Mouse (Mus musculus): ENCODE results near the gene Rad54l2.

Rad54l2 gene

DNA sequence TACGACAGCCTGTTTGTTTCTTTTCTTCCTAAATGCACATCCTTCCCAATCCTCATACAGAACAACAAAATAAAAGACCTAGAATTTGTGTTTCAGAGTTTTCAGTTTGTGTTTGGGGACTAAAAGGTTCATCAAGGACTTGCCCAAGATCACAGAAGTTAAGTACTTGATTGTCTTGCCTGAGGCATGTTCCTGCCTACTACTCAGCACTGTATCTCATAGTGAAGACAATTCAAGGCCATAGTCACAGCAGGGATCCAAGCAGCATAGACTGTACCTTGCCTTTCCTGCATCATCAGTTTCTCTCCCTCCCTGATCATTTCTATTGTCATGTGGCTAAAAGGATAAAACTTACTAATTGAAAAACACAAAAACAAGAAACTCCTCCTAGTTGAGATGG, 49.0 kb downstream of the Rad54l2 start:
- DNase-seq: no peak

DNA sequence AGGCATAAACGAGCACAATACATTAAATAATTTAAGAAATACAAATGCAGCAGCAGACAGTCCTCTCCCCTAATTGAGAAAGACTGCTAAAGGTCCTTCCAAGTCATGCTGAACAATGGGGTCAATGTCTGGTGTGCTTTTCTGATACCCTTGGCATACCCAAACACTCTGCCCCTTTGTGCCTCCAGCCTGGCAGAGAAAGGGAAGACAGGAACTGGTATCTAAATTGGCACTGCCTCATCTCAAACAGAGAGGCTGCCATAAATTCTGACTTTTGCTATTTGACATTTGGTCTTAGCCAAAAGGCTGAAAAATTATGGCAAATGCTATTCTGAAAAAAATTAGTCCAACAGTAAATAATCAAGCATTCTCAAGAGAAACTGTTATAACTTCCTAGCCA, 49.9 kb downstream of the Rad54l2 start:
- no peak for DNase-seq

DNA sequence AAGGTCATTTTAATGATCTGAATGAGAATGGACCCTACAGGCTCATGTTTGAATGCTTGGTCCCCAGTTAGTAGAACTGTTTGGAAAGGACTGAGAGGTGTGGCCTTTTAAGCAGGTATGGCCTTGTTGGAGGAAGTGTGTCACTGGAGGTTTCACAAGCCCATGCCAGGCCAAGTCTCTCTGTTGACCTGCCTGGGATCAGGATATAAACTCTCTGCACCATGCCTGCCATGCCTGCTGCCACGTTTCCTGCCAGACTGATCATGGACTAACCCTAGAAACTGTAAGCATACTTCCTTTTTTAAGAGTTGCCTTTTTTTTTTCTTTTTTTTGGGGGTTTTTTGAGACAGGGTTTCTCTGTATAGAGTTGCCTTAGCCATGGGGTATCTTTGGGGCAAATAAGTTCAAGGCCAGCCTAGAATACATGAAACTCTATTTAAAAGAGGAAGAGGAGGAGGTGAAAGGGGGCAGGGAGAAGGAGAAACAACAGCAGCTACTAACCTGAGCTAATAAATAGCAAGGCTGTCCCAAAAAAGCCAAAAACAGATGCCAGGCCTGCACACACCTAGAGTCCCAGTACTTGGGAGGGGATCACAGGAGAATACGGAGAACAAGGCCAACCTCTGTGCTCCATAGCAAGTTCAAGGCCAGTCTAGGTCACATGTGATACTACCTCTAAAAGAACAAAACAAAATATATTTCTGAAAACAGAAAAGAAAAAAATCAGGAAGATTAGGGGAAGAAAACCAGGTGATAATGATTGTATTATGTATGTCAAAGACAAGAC, 50.6 kb downstream of the Rad54l2 start:
- DNase-seq: no peak

DNA sequence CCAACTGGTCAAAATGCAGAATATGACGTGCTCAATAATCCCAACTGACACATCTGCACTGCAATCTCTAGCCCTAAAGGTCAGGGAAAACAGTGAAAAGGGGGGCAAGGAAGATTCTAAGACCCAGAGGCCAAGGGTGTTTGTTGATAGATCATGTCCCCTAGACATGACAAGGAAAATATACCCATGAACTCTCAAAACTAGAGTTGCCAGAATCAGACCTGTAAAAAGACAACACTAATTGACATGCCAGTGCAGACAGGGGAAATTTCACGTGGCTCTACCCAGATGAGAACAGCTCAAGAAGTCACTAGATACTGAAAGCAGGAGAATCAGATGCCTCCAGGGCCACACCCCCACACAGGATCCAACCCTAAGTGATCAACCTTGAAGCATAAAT, 55.3 kb downstream of the Rad54l2 start:
- no peak for DNase-seq

GRCm38 (mm10) chr9:106729416-106729815, 59.6 kb downstream of the Rad54l2 start:
- DNase-seq: no peak

DNA sequence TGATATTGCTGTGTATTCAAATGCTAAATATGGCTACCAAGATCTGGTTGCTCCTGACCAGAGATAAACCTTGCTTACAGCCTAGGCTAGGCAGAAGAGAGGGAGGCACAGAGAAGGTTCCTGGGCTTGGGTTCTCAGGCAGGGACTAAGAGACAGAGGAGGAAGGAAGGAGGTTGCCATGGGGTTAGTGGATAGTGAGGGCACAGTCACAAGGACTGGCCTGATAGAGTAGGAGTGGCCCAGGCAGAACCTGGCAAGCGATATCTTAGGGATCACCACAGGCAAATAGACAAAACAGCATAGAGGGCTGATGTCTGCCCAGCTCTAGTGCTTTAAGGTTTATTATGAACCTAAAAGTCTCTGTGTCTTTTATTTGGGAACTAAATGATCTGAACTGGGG, 62.1 kb downstream of the Rad54l2 start:
- DNase-seq: no peak

DNA sequence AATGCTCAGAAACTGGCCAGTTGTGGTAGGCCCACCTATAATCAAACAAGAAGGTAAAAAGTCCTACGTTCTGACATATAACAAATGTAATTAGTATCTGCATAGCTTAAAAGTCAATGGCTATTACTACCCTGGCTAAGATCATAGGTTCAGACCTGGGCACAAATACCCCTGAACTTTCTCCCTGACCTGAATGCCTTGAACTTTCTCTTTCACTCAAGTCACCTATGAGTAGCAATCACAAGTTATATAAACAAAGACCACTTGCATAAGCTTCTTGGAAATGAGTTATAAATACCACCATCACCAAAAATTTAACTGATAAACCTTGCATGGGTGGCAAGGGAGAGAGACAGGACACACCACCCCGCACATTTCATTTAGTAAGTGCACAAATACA, 63.6 kb downstream of the Rad54l2 start:
- DNase-seq: no peak

DNA sequence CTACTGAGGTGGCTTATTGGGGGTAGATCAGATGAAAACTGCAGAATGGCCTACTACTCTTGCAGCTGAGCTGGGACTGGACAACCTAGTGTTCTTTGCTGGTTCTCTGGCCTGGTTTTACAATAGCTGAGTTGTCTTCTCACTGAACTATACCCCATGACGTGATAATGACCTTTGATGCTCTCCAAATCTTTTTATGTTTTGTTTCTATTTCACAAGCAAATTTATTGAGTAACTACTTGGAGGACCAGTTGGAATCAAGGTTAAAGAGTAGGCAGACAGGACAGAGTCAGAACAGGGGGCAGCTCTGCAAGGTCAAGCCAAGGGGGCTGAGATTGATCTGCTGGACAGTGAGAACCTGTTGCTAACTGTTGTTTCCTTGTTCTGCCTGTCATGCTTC, 64.1 kb downstream of the Rad54l2 start:
- DNase-seq: no peak

DNA sequence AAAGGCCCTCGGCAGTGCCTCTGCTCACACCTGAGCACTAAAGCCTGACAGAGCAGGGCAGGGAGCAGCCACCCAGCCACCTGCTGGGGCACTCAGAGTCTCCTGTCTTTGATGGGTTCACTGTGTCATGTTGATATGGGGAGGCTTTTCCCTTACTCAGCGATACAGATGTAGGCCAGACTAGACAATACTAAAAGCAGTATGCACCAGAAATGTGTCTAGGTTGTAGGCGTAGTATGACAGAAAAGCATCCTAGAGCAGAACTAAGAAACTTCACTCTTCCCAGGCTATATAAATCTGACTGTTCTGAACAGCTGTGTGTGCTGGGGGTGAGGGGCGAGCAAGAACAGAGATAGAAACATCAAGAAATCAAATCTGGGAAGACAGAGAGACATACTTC, 72.3 kb downstream of the Rad54l2 start:
- no peak for DNase-seq

DNA sequence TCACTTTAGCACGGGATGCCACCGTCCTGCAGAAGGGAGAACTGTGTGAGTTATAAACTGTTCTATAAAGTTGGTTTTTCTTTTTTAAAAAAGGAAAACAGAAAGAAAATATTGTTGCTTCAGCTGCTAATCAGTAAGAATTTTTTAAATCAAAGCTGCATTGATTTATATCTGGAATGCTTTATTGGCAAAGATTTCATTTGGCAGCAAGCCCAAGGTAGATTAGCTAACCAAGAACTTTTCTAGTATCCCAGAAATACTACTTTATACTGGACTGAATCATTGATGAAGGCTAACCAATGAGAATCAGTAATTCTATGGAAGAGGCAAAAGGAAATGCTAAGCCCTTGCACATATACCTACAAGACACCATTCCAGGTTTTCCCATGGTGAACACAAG, 72.8 kb downstream of the Rad54l2 start:
- no peak for DNase-seq

DNA sequence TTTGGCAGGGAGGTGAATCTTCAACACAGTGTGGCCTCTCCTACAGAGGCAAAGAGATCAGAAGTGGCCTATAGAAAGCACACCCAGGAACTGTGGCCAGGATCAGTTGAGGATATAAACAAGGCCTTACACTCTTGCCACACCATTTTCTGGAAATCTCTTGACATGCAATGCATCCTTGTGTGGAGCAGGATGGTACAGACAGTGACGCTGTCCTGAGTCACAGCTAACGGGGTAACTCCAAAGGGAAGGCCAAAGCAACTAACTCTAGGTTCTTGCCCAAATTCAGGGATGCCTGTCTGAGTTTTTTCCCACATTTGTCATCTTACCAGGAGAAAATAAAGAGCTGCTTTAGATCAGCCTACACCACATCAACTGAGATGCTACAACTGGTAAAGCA, 76.5 kb downstream of the Rad54l2 start:
- DNase-seq: no peak

DNA sequence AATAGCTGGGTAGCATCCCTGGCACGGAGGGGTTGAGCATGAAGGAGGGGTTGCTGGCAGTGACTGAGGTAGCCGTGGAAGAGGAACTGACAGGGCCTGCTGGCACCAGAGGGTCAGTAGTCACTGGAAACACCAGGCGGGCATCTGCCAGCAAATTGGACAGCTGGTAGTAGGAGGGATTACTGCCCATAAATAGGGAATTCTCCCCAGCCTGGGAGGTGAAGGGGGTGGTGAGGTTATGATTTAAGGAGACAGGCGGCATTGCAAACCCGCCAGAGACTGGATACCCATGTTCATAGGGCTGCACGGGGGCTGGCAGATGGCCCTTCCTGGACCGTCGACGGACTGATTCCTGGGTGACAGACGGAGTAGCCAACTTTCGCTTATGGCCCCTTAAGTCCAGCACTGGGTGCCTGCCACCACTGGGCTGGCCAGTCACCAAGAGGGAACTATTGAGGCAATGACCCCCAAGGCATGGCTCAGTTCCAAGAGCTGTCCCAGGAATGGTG, 96.0 kb downstream of the Rad54l2 start:
- no peak for DNase-seq

GRCm38 (mm10) chr9:106688834-106689233, 100.2 kb downstream of the Rad54l2 start:
- DNase-seq: no peak

DNA sequence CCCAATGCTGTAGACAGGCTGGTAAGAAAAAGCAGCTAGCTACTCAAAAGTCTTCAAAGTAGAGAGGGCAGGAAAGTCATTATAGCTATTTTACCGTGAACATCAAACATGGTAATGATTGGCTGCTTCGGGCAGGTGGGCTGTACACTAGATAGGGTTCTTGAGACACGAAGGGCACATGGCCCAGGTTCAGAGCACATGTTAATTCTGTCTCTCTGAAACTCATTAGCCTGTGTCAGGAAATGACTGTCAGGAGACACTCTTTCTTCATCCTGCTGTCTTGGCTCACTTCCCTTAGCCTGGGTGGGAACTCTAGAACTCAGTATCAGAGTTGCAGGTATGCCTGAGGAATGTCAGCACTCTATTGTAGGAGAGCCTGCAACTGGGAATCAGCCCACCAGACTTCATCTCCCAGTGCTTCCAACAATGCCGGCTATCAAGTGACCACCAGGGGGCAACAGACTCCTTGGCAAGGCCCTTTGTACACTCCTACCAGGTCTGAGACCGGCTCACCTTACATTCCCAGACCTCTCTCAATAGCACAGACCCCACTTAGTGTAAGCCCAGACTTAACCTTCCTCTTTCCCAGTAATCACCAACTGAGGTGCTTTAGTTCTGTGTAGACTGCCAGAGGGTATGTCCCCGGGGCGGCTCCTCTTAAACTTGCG, 101.9 kb downstream of the Rad54l2 start:
- DNase-seq: peak; percentile 69

GRCm38 (mm10) chr9:106685249-106686101, 103.5 kb downstream of the Rad54l2 start, which contains the start of gene Tex264:
Tex264 (minus strand) TSS chr9:106685927.
- DNase-seq: peak; percentile 88

DNA sequence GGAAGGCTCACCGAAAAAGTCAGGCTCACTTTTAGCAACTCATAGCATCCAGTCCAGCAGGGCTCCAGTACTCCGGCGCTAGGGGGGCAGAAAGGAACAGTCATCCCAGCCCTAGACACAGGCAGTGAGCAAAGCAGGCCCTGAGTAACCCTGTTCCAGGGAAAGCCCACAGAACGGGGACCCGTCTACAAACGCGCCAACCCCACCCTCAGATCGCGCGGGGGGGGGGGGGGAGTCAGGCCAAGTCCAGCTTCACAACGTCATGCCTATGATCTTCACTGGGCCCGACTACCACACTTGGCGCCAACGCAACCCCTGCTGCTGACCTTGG, 104.1 kb downstream of the Rad54l2 start:
- peak; percentile 32 for DNase-seq

DNA sequence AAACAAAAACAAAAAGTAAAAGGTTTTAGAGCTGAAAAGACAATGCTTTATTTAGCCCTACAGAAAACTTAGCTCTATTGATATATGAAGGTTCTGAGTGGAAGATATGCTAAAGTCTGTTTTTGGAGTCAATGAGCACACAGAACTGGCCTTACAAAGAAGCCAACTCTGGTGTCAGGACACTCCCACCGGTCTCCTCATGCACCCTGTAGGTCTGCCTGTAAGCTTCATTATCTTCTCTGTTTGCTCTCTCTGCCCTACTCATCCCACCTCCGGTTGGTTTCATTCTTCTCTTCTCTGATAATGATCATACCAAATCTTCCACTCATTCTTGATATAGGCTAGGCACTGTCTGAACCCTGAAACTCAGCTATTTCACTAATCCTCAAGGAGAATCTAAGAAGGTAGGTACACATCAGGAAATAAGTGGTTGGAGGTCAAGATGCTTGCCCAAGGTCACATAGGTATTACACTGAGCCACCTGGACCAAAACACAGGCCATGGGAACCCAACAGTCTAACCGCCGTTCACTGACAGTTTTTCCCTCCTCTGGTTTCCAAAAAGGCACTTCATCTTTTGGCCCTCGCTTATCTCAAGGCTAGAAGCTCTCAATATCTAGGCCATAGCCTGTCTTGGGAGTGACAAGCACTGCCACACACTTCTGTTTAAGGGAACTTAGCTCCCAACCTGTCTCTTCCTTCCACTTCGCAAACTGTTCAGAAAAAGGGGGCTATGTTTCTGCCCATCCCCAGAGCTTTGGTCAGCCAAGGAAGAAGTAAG, 104.7 kb downstream of the Rad54l2 start:
- no peak for DNase-seq

- DNase-seq: no peak
Measured at GRCm38 (mm10) chr9:106681026-106681425, 108.0 kb downstream of the Rad54l2 start.

DNA sequence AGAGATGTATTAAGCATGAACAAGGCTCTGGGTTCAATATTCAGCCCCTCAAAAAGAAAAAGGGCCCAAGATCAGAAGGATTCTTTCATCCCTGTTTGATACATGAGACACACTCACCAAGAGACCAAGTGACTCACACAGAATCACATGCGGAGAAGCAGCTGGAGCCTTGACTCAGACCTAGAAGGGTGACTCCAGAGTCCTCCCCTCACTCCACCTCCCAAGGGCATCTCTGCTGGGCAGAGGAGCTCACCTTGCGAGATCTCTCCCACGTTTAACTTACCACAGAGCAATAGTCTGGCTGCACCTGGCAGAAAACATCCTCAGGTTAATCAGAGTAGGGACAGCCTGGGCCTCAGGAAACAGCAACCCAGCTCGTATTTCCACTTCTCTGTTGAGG, 110.8 kb downstream of the Rad54l2 start:
- no peak for DNase-seq

DNA sequence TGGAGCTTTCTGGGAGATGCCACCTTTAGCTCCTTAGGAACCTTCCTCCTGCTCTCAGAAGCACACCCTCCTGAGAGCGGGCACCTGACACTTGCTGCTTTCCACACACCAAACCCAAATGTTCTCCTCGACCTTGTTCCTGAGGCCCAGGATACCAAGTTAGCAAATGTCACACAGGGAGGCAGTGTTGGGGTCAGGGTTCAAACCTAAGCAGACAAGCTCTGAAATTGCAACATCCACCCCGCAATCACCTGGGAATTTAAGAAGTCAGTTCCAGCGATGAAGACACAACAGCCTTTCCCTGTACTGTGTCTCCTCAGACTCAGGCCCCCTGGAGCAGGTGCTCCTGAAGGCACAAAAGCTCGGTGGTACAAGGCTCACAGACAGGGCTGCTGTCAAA, 111.3 kb downstream of the Rad54l2 start:
- no peak for DNase-seq

GRCm38 (mm10) chr9:106676571-106676970, 112.4 kb downstream of the Rad54l2 start:
- DNase-seq: no peak

- DNase-seq: no peak
Measured at GRCm38 (mm10) chr9:106675965-106676364, 113.0 kb downstream of the Rad54l2 start.

GRCm38 (mm10) chr9:106675480-106675879, 113.5 kb downstream of the Rad54l2 start:
- DNase-seq: peak; percentile 76
